Mouse (Mus musculus) midbrain, embryonic 11.5 days (tissue): ENCODE results near the gene Mctp1. TPM values are rescaled to one million over a fixed set of nuclear protein-coding genes. Genes with fewer than 3 reads are reported as not detected.

Experiments used
- ATAC-seq: fragments of 200-750 bp; cut with Nextera tagmentation; 2 replicates; pipeline ENCODE4 v1.8.0; 2017; ENCODE audit warnings: moderate TSS enrichment, moderate library complexity; ENCODE audit not compliant: low FRiP score
- DNase-seq: peaks from one replicate; pipeline ENCODE4 v3.0.0; 2015; ENCODE audit warnings: low spot score; ENCODE audit errors: missing footprints
- H3K27ac ChIP-seq: fragments of 300-500 bp; sonication (generic); 2 replicates; pipeline ENCODE4 v1.5.1; 2014; ENCODE audit warnings: low read depth, low read length
- H3K27me3 ChIP-seq: fragments of 300-500 bp; sonication (generic); 2 replicates; pipeline ENCODE4 v1.6.1; 2014; ENCODE audit warnings: mild to moderate bottlenecking, low read length, moderate library complexity, mixed read lengths; ENCODE audit not compliant: control insufficient read depth, insufficient read depth
- H3K36me3 ChIP-seq: fragments of 300-500 bp; sonication (generic); 2 replicates; pipeline ENCODE4 v1.6.1; 2014; ENCODE audit warnings: mild to moderate bottlenecking, low read length, moderate library complexity, mixed read lengths; ENCODE audit not compliant: control insufficient read depth, insufficient read depth
- H3K4me1 ChIP-seq: fragments of 300-500 bp; sonication (generic); 2 replicates; pipeline ENCODE4 v1.6.1; 2014; ENCODE audit warnings: low read length; ENCODE audit not compliant: control insufficient read depth, insufficient read depth
- H3K4me2 ChIP-seq: fragments of 300-500 bp; sonication (generic); 2 replicates; pipeline ENCODE4 v1.6.1; 2014; ENCODE audit warnings: mild to moderate bottlenecking, moderate library complexity
- H3K4me3 ChIP-seq: fragments of 300-500 bp; sonication (generic); 2 replicates; pipeline ENCODE4 v1.5.1; 2014; ENCODE audit warnings: low read depth, low read length
- H3K9ac ChIP-seq: fragments of 300-500 bp; sonication (generic); 2 replicates; pipeline ENCODE4 v1.6.1; 2014; ENCODE audit warnings: low read length
- H3K9me3 ChIP-seq: fragments of 300-500 bp; sonication (generic); 2 replicates; pipeline ENCODE4 v1.6.1; 2016; ENCODE audit warnings: low read length; ENCODE audit not compliant: control insufficient read depth
- WGBS: fragments of 180-500 bp; shearing (Covaris S2); extraction: QIAGEN DNeasy Blood & Tissue Kit; methylation state at CpG from one replicate; pipeline ENCODE4 v1.1.7; 2014; 5-methylcytosine and 5-hydroxymethylcytosine counted together
- polyA plus RNA-seq: library from polyadenylated mRNA; unstranded; fragments of >200 nt; fragmentation: Nextera tagmentation; extraction: Ambion mirVana; gene quantifications from 2 replicates; pipeline ENCODE4 v1.2.1, GENCODE M21; 2014

The Mctp1 gene
- polyA plus RNA-seq, 1 experiment from 2014 or later: 4.1 TPM

DNA sequence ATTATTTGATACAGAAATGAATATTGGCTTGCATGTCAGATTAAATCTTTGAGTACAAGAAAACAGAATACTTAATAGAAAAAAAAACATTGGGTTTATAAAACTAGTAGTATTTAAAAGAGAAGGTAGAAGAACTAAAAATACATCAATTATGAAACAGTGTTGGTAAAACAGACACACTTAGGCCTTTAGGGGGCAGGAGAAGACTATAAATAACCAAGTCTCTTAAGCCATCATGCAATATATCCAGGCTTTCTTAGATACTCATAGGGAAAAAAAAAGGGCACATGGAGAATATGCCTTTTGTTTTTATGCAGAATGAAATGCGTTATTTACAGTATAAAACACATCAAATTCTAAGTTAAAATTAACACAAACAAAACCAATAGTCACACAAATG lies 661.0 kb downstream of the Mctp1 start:
- no peaks in the 10 kb centered on the region for H3K9me3 ChIP-seq
- 0 out of 2 replicates have a peak, but pooled peaks have one; percentile 39 for ATAC-seq
- H3K4me2 ChIP-seq: no peak overlapping the region
- H3K36me3 ChIP-seq: no peaks in the 10 kb centered on the region
- DNase-seq: peak; percentile 75
- no peak overlapping the region for H3K9ac ChIP-seq
- H3K4me1 ChIP-seq: no peaks in the 10 kb centered on the region
- WGBS: 92% methylated on average over 1 of the region's 1 CpGs
- no peaks in the 10 kb centered on the region for H3K27me3 ChIP-seq
- no peak overlapping the region for H3K27ac ChIP-seq
- no peak overlapping the region for H3K4me3 ChIP-seq

DNA sequence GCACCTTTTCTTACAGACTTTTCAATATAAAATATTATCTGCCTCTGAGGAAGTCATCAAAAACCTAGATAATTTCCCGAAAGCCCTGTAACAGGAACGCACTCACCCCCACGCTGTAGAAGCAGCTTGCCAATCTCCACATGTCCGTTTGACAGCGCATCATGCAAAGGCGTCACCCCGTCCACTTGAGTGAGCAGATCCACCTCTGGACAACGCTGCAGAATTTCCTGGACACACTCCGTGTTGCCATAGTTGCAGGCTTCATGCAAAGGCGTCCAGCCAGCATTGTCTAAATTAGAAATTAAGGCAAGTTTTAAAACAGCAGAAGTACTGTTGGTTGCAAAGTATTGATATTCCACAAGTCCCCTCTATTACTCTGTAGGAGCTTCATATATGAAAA lies 662.1 kb downstream of the Mctp1 start:
- H3K4me3 ChIP-seq: no peak overlapping the region
- no peak overlapping the region for H3K9ac ChIP-seq
- no peaks in the 10 kb centered on the region for H3K9me3 ChIP-seq
- no peaks in the 10 kb centered on the region for H3K27me3 ChIP-seq
- no peaks in the 10 kb centered on the region for H3K36me3 ChIP-seq
- no peak overlapping the region for H3K27ac ChIP-seq
- no peaks in the 10 kb centered on the region for H3K4me1 ChIP-seq
- no peak for DNase-seq
- WGBS: 81% methylated on average over 10 of the region's 10 CpGs
- H3K4me2 ChIP-seq: no peak overlapping the region
- no peak for ATAC-seq

DNA sequence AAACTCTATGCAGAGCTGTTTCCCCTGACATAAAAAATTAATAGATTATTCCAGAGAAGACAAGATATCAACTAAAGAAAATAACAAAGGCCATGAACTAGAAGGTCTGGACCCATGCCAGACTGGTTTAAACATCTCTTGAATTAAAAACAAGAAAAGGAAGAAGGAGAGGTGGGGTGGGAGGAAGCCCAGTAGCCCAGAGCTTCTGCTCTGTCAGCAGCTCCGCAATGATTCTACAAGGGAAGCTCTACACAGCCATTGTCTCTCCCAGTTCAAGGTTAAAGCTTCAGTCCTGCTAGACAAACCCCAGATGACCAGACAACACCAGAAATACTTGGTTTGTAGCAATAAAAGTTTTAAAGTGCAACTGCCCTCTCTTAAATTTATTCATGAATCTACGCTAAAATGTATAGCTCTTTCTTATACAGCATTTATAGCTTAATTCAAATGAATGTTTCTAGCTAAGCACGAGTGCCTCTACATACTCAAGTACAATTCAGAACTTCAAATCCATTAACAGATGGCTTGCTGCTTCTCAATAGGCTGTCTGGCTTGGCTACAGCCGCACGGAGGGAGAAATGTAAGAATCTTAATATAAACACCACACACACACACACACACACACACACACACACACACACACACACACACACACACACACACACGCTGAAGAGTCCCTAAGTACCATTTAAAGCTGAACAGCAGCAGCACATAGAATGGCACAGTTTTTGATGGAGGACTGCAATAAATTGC lies 663.0 kb downstream of the Mctp1 start:
- 59% methylated on average over 6 of the region's 6 CpGs for WGBS
- Histone ChIP-seq H3K4me3 (no peak overlapping the region), H3K36me3 (no peaks in the 10 kb centered on the region), H3K4me2 (no peak overlapping the region), H3K27ac (no peak overlapping the region), H3K4me1 (no peaks in the 10 kb centered on the region), H3K9ac (no peak overlapping the region), H3K9me3 (no peaks in the 10 kb centered on the region), H3K27me3 (no peaks in the 10 kb centered on the region)
- DNase-seq: no peak
- peak; percentile 59 for ATAC-seq

DNA sequence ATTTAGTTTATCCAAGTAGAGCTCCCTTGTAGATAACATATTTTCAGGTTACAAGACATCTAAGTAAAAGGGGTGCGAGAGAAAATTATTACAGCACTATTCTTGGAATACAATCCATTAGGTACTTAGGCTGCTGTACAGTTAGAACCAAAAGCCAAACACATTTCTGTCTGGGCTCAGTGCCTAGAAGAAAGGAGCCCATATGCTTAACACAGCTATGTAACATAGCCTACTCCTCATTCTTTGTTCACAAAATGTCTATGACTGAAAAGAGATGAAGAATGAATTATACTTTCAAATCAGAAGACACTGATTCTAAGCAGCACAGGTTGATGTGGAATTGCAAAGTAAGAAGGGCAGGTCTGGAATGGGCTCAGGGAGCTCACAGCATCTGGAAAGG lies 664.1 kb downstream of the Mctp1 start:
- Histone ChIP-seq H3K9ac (no peak overlapping the region), H3K4me3 (no peak overlapping the region), H3K27ac (no peak overlapping the region), H3K27me3 (no peaks in the 10 kb centered on the region), H3K9me3 (no peaks in the 10 kb centered on the region), H3K36me3 (no peaks in the 10 kb centered on the region), H3K4me2 (no peak overlapping the region), H3K4me1 (no peaks in the 10 kb centered on the region)
- no peak for ATAC-seq
- no peak for DNase-seq
- 89% methylated on average over 1 of the region's 1 CpGs for WGBS

DNA sequence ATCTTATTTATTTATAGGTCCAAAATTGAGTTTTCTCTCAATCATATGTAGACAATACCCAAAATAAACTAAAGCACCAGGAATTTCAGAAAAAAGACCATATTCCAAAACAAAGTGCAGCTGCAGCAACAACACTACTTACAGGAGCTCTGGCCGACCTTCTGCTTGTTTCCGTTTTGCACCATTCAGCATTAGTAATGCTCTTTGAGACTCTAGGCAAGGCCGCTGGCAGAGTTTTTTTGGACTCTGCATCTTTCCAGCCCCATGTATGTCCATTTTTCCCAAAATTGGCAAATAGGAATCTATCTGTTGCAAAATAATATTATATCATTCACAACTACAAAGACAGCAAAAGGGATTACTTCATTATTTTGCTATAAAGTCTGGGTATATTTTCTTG lies 665.4 kb downstream of the Mctp1 start:
- no peaks in the 10 kb centered on the region for H3K36me3 ChIP-seq
- no peak overlapping the region for H3K4me2 ChIP-seq
- DNase-seq (no peak), ATAC-seq (no peak)
- H3K9ac ChIP-seq: no peak overlapping the region
- H3K27ac ChIP-seq: no peak overlapping the region
- no peaks in the 10 kb centered on the region for H3K9me3 ChIP-seq
- no peak overlapping the region for H3K4me3 ChIP-seq
- H3K27me3 ChIP-seq: no peaks in the 10 kb centered on the region
- WGBS: 86% methylated on average over 3 of the region's 3 CpGs
- H3K4me1 ChIP-seq: no peaks in the 10 kb centered on the region

DNA sequence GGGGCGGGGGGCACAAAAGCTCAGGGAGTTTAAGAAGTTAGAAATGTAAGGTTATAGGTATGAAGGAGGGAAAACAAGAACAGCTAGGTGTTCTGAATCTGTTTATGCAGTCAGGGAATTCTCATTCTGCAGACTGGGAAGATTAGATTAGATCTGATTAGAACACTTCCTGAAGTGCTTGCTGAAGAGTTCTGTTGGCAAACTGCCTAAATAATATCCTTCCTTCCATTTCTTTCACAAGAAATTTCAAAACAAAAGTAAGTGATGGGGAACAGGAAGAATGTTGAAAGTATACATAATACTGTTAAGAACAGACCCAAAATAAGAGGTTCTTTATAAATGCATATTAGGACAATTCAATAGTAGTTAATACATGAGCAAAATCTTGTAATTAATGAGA lies 678.9 kb downstream of the Mctp1 start:
- no peaks in the 10 kb centered on the region for H3K9me3 ChIP-seq
- no peak for ATAC-seq
- whole genome bisulfite sequencing: 97% methylated on average over 1 of the region's 1 CpGs
- H3K4me1 ChIP-seq: no peaks in the 10 kb centered on the region
- DNase-seq: no peak
- H3K9ac ChIP-seq: no peak overlapping the region
- H3K4me2 ChIP-seq: no peak overlapping the region
- no peak overlapping the region for H3K27ac ChIP-seq
- no peak overlapping the region for H3K4me3 ChIP-seq
- H3K36me3 ChIP-seq: no peaks in the 10 kb centered on the region
- H3K27me3 ChIP-seq: no peaks in the 10 kb centered on the region

DNA sequence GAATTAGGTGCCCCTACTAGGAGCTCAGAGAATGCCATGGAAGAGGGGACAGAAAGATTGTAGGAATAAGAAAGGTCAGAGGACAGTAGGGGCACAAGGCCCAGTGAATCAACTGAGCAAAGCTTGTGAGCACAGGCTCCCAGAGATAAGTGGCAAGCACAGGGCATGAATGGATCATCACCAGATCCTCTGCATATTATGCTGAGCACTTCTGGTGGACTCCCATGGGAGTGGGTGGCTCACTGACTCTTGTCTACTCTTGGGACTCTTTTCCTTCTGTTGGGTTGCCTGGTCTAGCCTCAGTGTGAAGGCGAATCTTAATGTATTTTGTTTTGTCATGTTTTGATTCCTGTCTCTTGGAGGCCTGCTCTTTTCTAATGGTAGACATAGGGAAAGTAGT lies 684.5 kb downstream of the Mctp1 start:
- Histone ChIP-seq H3K27ac (no peak overlapping the region), H3K4me1 (no peaks in the 10 kb centered on the region), H3K9me3 (no peaks in the 10 kb centered on the region), H3K36me3 (0 out of 2 replicates have a peak, but pooled peaks cover 2% of the 10 kb centered on the region), H3K9ac (no peak overlapping the region), H3K27me3 (no peaks in the 10 kb centered on the region), H3K4me3 (no peak overlapping the region), H3K4me2 (no peak overlapping the region)
- peak; percentile 44; the same call in 1 of the 2 replicates for ATAC-seq
- 92% methylated on average over 1 of the region's 1 CpGs for WGBS
- peak; percentile 45 for DNase-seq

DNA sequence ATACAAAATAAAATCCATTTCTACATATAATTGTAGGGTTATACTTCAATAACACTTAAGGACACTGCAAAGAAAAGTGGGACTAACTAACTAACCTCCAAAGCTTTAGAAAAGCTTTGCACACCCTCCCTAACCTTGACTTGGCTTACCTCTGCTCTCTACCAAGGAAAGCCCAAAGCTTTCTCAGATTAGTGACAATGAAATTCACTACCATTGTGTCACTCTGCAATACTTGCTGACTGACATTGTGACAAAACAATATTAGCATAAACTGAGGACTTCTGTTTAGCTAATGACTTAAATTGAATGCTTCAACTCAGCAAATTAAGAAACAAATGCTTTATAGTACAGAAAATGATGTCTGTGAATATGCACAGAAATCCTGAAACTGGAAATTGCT lies 687.7 kb downstream of the Mctp1 start:
- Histone ChIP-seq H3K27me3 (no peaks in the 10 kb centered on the region), H3K4me3 (no peak overlapping the region), H3K36me3 (peaks cover 5% of the 10 kb centered on the region; the same call in 1 of the 2 replicates), H3K9me3 (peaks cover 2% of the 10 kb centered on the region; the same call in 1 of the 2 replicates), H3K27ac (no peak overlapping the region), H3K4me2 (no peak overlapping the region), H3K9ac (no peak overlapping the region), H3K4me1 (no peaks in the 10 kb centered on the region)
- DNase-seq (no peak), ATAC-seq (no peak)
